Mouse (Mus musculus): ENCODE measurements around the gene Zfp324.
A peak's percentile ranks its signal among the peaks of the same experiment; 100 is the strongest.
"Not testable (repeated sequence)": the region's sequence is repeated elsewhere in the genome, so short reads cannot be mapped to it uniquely, and the experiment has no call there.

Gene Zfp324

DNA sequence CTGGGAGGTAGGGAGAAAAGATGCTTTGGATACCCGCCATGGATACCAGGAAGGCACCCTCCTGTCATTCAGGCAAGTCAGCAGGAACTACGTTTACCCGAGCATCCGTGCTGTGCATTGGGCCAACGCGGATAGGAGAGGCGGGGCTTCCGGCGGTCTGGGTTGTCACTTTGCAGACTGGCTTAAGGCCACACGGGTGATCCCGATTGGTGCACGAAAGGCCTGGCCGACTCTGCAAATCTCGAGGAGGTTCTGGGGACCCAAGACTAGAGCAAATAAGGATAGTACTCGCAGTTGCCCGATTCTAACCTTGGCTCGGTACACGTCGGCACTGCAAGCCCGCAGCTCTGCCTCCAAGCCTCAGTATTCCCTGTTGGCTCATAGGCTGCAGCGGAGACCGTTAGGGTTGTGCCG, at the start of gene Zfp324:
Zfp324 (plus strand) TSS at position 161 of the 414 bp plus-strand sequence.
- DNase-seq, result peak; percentile 89

DNA sequence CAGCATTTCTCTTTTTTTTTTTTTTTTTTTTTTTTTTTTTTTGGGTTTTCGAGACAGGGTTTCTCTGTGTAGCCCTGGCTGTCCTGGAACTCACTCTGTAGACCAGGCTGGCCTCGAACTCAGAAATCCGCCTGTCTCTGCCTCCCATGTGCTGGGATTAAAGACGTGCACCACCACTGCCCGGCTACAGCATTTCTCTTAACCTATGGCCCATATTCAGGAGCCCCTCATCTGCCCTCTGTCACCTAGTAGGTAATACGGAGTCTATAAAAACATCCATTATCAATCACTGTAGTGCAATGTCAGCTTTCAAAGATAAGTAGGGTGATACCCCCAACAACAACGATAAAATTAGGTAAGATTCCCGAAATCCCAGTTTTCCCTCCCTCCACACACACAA, 45.1 kb upstream of the Zfp324 start:
- not testable (repeated sequence) for DNase-seq

- DNase-seq, result no peak
These were observed 44.3 kb upstream of the Zfp324 start for GRCm38 (mm10) chr7:12921318-12921704.

- DNase-seq, result peak; percentile 98
These were observed 43.8 kb upstream of the Zfp324 start, which contains the start of gene Rps5 for GRCm38 (mm10) chr7:12921705-12922465. Gene Rps5 (plus strand): TSS chr7:12922290.

DNA sequence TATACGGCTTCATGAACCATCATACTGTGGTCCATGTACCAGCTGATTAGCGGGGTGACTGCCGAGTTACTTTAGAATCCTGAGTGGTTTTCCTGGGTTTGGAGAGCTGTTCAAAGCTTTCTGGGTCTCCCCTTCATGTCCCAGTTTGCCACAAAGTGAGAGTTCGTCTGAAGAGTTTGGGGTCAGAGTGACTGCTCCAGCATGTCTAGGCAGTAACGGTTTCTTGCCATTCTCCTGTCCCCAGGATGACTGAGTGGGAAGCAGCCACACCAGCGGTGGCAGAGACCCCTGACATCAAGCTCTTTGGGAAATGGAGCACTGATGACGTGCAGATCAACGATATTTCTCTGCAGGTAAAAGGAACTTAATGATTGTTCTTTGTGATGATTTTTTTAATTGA, 42.9 kb upstream of the Zfp324 start:
- DNase-seq, result no peak

GRCm38 (mm10) chr7:12926316-12926715, 39.3 kb upstream of the Zfp324 start:
- peak; percentile 37 for DNase-seq

GRCm38 (mm10) chr7:12927191-12927680, 38.4 kb upstream of the Zfp324 start, which contains the start of gene Rnf225:
Gene Rnf225 (plus strand): TSS chr7:12927416.
- DNase-seq, result peak; percentile 40

- peak; percentile 70 for DNase-seq
These were observed 37.7 kb upstream of the Zfp324 start for GRCm38 (mm10) chr7:12927693-12928589.

DNA sequence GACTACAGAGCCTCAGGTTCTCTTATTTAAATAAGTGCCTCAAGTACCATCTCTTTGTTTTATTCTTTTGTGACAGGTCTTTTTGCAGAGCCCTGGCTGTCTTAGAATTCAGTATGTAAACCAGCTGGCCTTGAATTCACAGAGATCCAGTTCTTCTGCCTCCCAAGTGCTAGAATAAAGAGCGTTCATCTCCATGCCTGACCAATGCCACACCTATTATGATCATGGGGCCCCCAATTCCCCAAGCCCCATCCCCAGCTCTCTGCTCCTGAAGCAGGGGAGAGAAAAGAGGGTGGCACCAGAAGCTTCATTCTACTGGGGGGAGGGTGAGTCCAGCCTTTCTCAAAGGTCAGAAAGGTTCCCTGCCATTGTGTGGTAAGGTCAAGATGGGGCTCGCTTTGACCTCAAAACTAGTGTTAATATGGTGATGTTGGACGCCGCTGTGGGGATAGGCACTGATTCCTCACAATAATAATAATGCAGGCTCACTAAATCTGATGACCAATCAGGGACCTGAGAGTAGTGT, 32.0 kb upstream of the Zfp324 start:
- DNase-seq, result no peak

DNA sequence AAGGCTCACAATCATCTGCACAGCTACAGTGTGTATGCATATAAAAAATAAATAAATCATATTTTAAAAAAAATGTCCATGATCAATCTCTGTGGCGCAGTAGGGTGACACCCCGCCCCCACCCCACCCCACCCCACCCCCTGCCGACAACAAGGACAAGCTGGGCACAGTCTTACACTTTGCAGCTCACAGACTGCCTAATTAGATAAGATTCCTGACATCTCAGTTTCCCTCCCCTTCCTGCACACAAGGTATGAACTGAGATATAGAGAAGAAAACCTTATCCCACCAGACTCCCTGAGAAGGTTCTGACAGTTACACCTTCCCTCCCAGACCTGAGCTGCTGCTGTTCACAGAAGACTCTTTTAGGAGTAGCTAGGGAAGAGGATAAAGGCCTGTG, 30.8 kb upstream of the Zfp324 start:
- DNase-seq, result no peak

GRCm38 (mm10) chr7:12937254-12937803, 28.3 kb upstream of the Zfp324 start:
- not testable (repeated sequence) for DNase-seq

DNA sequence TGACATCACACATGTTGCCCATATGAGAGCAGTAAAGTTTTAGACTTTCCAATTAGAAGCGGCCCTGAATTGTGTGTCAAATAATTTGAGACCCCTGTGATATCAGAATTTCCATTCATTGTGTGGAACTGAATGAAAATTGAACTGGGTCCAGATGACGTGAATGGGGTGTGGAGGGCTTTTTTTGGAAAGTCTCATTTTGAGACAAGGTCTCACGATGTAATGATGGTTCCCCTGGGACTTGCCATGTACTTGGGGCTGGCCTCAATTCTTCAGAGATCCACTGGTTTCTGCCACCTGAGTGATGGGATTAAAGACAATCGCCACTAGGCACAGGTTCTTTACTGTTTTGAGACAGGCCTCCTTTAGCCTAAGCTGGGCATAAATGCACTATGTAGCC, 25.0 kb upstream of the Zfp324 start:
- no peak for DNase-seq

GRCm38 (mm10) chr7:12943488-12943887, 22.1 kb upstream of the Zfp324 start:
- no peak for DNase-seq

DNA sequence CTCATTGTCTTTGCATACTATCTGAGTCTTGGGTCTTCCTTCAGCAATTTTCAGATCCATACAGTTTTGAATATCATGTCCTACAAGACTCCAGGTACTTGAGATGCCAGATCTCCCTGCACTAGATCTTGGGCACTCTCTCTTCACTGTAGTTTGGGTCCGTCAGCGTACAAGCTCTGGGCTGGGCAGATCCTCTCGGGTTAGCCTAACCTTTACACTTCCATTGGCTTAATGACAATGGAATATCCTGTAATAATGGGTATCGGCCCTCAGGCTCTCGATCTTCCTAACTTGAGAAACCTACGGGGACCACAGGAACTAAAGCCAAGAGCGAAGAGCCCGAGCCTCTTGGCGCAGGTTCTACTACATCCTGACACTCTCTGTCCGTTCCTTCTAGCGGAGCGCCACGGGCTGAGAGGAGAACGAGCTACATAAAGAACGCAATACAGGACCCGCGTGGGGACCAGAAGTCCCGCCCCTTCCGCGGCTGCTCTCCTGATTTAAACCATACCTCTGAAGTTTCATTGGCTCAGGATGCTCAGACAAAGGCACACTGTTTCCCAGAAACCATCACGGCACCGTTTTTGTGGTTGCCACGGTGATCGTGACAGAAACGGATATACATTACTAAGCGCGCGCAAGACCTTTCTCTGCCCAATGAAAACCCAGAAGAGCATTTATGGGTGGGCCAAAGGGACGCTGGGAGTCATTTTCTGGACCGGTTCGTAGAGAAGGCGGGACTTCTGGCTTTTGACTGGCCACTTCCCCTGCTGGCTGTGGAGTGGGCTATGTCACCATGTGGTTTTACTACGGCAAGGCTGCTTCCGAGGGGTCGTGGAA, 16.4 kb upstream of the Zfp324 start:
- DNase-seq, result peak; percentile 94

- DNase-seq, result no peak
These were observed 15.8 kb upstream of the Zfp324 start for GRCm38 (mm10) chr7:12949872-12950229.

GRCm38 (mm10) chr7:12954896-12955295, 10.7 kb upstream of the Zfp324 start:
- DNase-seq, result no peak

DNA sequence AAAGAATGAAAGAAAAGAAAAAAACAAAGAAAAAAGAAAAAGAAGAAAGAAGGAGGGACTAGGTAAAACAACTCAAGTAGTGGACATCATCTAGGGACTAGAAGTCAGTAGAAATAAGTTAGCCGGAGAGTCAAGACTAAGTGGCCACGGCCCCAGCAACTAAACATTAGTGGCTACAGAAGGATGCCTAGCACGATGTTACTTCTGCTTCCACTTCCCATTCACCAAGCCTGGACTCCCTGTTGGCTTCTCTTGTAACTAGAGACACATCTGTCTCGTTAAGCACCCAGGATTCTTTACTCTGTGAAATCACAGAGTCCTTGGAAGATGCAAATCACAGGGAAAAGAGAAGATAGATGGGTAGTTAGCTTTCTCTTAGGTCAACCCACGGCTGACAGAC, 8.1 kb upstream of the Zfp324 start:
- no peak for DNase-seq

GRCm38 (mm10) chr7:12958948-12959347, 6.7 kb upstream of the Zfp324 start:
- DNase-seq, result no peak

DNA sequence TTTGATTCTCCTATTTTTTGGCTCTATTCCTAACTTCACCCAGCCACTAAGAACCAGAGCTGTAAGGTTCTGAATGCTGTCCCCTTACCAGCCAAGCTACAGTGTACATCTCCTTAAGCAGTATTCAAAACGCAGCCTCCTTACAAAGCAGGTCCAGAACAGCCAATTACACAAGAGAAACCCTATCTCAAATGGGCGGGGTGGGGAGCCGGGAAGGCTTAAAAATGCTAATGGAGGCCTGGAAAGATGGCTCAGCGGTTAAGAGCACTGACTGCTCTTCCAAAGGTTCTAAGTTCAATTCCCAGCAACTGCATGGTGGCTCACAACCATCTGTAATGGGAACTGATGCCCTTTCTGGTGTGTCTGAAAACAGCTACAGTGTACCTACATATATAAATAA, 5.9 kb upstream of the Zfp324 start:
- DNase-seq, result no peak

- no peak for DNase-seq
These were observed 4.0 kb upstream of the Zfp324 start for GRCm38 (mm10) chr7:12961511-12962141.

DNA sequence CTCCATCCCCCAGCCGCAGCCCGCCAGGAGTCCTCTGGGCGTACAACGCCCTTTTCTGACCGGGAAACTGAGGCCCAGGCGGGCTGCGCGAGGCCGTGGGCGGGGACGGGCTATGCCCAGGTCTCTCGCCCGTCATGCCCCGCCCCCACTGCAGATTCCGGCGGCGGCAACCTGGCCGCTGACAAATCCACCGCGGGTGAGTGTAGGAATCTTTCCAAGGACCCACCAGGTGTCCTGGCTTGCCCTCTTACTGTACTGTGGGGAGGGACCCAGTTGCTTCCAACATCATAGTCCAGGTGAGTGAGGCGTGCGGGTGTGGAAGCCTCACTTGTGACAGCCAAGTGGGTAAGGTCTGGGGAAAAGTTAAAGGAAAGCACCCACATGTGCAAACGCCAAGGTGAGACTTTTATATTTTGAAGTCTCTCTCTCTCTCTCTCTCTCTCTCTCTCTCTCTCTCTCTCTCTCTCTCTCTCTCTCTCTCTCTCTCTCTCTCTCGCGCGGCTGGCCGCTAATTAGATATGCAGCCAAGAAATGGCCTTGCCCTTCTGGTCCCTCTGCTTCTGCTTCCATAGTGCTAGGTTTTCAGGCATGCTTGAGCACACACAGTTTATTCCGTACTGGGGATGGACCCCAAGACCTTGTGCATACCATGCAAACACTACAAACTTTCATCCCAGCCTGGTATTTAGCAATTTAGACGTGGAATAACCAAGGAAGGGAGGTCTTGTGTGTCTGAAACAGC, 637 bp downstream of the Zfp324 start:
- peak; percentile 85 for DNase-seq

All from cerebellum, adult 8-10 months (tissue).